Mouse (Mus musculus) cerebellum, adult 9-11 months (tissue): ENCODE results near the gene Dtx1.

ENCODE experiments used
- DNase-seq: peaks from one replicate; pipeline ENCODE4 v3.0.0; 2022

The Dtx1 gene

GRCm38 (mm10) chr5:120634860-120635259 lies 76.9 kb downstream of the Dtx1 start:
- DNase-seq: no peak

GRCm38 (mm10) chr5:120634131-120634530 lies 77.6 kb downstream of the Dtx1 start, which contains the start of gene Cfap73:
Cfap73 (minus strand) TSS chr5:120634235.
- DNase-seq: no peak

DNA sequence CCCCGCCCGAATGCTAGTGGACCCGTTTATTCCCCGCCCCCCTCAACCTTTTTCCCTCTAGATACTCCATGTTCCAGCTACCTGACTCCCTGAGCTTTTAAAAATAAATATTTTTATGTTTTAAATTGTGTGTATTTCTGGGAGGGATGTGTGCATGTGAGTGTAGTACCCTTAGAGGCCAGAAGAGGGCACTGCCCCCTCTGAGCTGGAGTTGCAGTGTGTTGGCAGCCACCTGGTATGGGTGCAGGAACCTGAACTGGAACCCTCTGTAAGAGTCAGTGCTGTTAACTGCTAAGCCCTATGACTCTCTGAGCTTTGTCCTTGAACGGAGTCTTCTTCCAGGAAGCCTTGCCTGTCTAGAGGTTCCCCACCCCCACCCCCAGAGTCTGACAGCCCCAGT lies 79.8 kb downstream of the Dtx1 start:
- DNase-seq: no peak

GRCm38 (mm10) chr5:120631128-120631527 lies 80.6 kb downstream of the Dtx1 start:
- DNase-seq: no peak
